Mouse (Mus musculus): ENCODE data around the gene S100a5.

Gene S100a5

DNA sequence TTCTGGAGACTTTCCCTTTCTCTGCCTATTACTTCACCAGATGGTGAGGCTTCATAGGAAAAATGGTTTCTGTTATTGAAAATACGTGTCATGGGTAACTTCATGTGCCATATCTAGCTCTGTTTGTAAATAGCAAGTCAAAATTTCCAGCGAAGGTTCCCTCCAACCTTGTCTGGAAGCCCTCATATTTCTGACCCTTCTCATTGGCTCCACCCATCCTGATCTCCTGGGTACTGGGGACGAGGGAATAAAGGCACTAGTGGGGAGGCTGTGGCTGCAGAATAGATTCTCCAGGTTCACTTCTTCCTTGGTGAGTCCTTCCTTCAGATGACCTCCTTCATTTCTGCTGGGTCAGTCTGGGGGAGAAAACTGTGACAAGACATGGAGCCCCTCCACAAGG is at the start of gene S100a5:
S100a5 (plus strand) TSS at position 301 of the 400 bp plus-strand sequence.
- DNase-seq (ENCODE audit: low spot score in 2 of 2): no peak

DNA sequence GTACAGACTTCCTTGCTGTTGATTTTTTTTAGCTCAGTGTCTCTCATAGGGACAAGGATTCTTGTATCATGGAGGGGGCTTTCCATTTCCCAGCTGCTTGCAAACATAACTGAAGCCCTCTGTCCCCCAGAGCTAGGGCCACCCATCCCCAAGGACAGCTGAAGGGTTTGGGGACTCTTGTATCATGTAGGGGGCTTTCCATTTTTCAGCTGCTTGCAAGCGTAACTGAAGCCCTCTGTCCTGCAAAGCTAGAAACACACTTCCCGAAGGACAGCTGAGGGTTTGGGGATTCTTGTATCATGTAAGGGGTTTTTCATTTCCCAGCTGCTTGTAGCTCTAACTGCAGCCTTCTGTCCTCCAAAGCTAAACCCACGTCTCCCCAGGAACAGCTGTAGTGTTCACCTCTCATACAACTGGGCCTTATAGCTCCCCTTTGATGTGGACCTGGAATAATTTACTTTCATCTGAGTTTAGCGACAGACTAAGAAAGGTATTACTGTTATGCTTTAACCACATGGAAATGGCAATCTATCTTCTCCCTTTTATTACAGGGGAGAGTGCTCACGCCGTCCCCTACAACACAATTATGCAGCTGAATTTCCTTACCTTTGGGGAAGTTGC is 48.2 kb upstream of the S100a5 start, which contains the start of gene S100a3:
S100a3 (plus strand) TSS at position 571 of the 621 bp plus-strand sequence.
- DNase-seq (ENCODE audit: low spot score in 2 of 2): no peak

DNA sequence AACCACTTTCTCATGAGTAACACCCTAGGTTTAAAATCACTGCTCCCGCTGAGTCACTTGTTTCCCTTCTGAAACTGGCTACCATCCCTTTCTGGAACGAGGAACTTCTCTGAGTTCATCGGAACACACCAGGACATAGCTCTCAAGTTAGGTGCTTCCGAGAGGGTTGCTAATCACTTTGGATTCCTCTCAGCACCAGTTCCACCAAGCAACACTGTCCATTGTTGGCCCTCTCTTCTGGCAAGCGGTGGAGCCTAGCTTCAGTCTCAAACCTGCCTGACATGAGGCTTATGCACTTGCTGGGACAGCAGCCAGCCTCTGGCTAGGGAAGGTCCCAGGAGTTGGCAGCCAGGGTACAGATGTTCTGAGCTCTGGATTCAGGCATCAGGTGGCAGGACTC is 33.6 kb upstream of the S100a5 start:
- DNase-seq (ENCODE audit: low spot score in 2 of 2): peak; percentile 40 to 44

DNA sequence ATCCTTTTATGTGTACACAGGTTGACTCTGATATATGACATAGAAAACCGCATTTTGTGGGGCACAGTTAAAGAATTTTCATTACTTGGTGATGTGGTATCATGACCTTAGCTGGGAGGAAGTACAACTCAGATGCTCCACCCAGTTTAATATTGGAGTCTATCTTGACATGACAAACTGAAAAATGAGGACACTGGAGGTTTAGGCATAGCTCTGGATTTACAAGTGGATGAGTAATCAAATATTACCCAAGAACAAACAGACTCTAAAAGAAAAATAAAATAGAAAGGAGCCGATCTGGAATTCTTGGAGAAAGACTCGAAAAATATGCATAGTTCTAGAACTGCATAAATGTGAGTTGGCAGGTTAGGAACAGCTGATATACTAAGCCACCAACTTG is 33.0 kb upstream of the S100a5 start:
- no peak for DNase-seq (ENCODE audit: low spot score in 2 of 2)

DNA sequence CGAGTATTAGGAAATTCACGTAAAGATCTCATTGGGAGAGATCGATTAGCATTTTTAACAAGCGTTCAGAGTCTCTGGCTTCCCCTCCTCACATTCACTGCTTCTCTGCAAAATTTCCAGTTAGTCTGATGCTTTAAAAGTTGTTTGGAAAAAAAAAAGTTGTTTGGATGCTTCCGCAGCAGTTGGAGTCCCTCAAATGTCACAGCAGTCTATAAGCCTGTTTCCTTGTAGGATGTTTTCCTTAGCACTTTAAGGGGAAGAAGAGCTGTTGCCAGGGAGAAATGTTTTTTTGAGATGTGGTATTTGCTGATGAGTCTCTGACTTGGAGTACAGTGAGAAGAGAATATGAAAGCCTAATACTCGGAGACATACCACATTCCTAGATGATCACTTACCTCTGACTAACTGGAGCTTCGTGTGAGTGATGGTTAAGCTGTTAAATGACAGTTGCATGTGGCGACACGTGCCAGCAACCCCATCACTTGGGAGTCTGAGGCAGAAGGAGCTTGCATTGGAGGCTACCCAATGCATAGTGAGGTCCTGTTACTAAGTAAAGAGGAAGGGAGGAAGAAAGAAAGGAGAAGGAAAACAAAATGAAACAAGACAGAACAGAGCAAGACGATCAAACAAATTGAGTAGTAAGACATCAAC is 31.8 kb upstream of the S100a5 start:
- DNase-seq (ENCODE audit: low spot score in 2 of 2): no peak

DNA sequence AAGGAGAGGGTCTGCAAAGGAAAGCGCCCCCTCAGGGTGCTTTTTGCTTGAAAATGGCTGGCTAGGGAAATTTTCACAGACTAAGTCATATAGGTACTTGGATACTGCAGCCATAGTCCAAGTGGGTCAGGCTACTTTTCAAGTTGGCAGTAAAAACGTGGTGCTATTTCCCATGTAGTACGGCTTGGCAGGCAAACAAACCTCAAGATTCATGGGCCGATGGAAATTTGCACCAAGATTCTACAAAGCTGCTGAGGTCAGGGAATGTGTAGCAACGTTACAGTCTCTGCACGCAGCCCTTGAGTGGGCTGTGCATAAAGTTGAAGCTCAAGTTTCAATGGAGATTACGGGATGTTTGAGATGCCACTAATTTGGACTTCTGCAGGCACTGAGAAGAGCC is 28.9 kb upstream of the S100a5 start:
- DNase-seq (ENCODE audit: low spot score in 2 of 2): no peak

DNA sequence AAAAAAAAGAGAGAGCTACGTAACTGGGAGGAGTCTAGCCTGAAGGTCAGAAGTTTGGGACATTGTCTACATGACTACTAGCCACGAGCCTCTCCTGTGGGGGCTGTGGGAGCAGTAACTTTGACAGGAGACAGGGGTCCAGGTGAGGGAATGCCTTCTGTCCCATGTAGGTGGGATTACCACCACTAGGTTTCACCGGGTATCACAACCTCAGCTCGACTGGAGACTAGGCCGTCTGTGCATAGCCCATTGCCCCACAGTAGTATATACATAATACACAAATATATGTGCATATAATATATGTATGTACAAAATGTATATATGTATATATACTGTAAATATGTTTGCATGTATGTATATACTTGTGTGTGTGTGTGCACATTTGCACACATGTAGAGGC is 27.2 kb upstream of the S100a5 start:
- no peak for DNase-seq (ENCODE audit: low spot score in 2 of 2)

DNA sequence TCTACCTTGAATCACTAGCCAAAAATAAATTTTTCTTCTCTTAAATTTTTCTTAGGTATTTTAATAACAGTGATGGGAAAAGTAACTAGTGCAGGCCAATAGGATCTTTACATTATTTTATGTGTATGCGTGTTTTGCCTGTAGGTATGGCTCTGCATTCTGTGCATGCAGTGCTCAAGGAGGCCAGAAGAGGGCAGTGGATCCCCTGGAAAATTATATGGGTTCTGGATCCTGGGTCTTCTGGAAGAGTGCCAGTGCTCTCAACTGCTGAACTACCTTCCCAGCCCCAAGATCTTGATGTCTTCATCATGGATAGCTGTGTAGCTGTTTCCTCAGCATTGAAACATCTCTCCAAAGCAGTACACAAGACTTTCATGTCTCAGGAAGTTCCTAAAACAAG is 26.2 kb upstream of the S100a5 start:
- DNase-seq (ENCODE audit: low spot score in 2 of 2): no peak

DNA sequence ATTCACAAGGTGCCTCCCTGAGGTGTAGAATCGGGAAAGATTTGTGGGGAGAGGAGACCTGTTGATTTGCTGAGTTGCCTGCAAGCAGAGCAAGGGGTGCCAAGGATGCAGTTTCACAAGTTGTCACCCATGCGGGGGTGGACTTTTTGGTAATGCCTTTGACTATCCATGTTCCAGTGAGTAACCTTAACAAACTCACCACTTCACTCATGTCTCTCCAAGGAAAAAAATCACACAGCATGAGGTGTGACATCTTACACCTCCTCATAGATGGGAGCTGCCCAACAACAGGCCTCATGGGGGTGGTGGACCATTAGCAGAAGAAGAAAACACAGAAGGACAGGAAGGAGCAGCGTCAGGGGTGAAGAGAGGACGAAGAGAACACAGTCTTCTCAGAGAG is 25.8 kb upstream of the S100a5 start:
- DNase-seq (ENCODE audit: low spot score in 2 of 2): no peak

DNA sequence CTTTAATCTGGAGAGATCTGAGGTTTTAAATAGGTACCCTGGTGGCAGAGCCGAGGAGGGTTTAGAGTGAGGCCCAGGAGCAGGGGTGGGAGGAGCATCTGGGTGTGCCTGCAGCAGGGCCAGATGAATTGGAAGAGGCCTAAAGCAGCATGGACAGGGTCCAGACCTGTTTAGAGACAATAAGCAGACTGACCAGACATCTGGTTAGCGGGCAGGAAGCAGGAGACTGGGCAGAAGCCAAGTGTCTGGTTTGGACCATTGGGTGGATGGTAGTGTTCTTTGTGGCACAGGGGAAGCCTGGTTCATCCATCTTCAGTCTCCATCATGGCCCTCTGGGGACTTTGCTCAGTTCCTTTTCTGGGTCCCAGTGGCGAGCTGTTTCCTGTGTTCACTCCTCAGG is 24.4 kb upstream of the S100a5 start:
- DNase-seq (ENCODE audit: low spot score in 2 of 2): no peak

DNA sequence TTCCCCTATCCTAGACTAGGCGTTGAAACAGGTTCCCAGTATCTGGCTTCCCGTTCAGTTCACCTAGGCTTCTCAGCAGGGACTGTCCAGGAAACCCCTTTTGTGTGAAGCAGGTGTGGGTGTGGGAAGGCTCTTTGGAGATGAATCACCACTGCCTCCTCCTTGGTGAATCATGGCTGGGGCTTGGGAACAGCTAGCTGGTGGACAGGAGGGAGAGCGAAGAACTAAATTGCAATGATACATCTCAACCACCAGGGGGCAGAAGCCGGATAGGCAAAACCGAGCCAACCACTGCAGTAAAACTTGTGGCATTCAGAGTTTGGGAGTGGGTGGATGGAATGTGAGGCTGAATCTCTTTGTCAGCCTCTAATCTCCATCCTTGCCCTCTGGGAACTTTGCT is 22.7 kb upstream of the S100a5 start:
- peak in 1 of 2 experiments; percentile 73 for DNase-seq (ENCODE audit: low spot score in 2 of 2)

DNA sequence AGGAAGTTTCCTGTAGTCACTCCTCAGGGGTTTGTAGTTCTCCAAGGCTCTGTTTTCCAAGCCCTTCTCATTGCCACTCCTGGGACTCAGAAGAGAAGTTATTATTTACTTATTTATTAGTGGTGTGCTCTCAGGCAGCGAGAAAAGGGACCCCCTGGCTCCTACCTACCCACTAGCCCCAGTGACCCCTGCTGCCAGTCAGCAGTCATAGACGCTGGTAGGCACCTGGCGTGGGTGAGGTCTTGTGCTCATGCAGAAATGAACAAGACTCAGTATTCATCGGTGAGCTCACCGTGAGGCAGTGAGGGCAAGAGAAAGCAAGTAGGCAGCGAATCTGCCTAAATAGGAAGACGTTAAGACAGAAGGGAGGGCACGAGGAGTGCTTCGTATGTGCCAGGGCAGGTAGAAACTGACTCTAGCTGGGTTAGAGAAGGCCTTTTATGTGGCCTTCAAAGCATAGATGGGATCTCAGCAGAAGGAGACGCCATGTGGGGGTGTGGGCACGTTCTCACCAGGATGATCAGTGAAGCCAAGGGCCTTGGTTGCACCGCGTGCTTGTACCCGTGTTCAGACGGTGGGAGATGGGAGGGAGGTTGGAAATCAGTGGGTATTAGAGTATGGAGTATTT is 22.2 kb upstream of the S100a5 start:
- DNase-seq (ENCODE audit: low spot score in 2 of 2): no peak

DNA sequence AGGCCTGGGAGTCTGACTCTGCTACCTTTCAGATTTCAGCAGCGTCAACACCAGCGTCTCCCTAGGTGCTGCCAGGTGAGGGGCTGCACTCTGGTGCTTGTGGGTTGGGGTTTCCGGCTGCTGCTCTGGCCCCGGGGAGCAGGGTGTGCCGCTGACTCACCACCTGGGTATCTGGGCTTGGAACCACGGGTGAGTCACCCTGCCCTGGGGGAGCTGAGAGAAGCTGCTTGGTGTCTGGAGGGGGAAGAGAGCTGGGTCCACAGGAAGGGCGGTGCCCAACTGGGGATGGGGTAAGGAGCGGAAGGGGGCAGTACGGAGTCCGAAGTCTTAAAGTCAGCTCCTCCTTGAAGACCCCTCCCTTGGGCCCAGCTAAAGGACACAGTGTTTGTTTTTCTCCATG is 21.4 kb upstream of the S100a5 start:
- DNase-seq (ENCODE audit: low spot score in 2 of 2): peak; percentile 89 to 93

DNA sequence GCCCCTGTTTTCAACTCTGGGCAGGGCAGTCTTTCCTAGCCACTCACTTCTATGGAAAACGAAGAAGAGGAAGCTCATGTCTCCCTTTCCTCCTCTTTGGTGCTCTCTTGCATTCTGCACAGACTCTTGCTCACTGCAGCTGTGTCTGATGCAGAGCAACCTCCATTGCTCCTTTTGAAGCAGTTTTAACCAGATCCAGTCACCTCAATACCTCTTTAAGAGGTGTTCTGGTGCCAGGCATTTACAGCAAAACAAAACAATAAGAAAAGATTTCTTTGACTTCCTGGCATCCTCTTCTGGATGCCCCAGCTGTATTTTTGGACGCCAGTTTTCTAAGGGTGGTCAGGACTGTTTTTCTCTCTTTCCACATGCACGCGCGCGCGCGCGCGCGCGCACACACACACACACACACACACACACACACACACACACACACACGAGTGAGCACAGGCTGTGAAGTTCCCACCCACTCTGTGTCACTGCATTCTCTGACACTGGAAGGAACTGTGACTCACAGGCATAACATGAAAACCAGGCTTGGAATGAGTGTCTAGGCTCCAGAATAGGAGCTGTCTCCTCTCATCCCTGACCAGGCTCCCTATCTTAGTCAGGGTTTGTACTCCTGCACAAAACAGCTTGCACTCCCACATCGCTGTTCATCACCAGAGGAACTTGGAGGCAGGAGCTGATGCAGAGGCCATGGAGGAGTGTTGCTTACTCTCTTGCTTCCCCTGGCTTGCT is 20.8 kb upstream of the S100a5 start:
- no peak for DNase-seq (ENCODE audit: low spot score in 2 of 2)

DNA sequence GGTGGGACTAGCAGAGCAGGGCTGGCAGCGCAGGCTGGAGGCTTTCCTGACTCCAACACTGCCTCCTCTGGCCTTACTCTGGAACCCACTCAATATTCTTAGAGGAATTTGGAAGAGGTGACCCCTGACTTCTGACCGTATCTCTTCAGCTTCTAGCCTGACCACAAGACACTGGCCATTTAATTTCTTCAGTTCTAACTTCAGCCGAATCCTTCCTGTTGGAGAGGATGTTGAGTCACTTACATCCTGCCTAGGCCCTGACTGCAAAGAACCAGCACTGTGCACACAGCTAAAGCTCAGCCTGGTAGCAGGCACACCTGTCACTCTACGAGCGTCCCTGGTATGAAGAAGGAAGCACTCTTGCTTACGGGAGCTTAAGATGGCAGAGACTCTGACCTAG is 18.9 kb upstream of the S100a5 start:
- no peak for DNase-seq (ENCODE audit: low spot score in 2 of 2)

DNA sequence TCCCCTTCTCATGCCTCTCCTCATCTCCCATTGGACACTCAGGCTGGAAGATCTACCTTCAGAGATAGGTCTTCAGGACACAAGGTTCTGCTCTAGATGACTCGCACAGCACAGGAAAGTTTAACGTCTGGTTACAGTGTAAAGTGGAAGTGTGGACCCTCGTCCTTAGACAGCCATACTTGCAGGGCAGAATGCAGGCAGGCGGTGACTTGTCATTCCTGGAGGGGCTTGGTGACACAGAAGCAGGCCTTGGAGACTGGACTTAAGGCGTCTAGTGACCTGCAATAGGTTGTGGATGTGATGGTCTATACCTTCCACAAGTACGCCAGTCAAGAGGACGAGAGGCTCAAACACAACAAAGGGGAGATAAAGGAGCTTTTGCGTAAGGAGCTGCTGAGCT is 18.4 kb upstream of the S100a5 start, which contains the start of gene S100a2:
S100a2 (plus strand) TSS at position 301 of the 400 bp plus-strand sequence.
- no peak for DNase-seq (ENCODE audit: low spot score in 2 of 2)

DNA sequence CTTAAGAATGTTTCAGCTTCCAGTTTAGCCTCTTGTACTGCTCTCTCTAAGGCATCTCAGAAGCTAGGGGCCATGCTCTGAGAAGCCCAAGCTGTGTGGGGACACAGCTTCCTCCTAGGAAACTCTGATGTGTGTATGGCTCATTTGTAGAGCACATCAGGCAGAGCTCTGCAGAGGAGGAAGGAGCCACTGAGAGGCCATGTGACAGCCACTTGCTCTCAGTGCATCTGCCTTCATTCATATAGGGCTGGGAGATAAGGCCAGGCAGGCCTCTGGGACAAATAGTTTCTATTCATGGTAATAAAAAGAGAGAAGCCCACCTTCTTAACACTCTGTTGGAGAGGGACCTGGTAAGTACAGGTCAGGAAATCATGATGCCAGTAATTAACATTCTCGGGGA is 13.9 kb upstream of the S100a5 start:
- no peak for DNase-seq (ENCODE audit: low spot score in 2 of 2)

DNA sequence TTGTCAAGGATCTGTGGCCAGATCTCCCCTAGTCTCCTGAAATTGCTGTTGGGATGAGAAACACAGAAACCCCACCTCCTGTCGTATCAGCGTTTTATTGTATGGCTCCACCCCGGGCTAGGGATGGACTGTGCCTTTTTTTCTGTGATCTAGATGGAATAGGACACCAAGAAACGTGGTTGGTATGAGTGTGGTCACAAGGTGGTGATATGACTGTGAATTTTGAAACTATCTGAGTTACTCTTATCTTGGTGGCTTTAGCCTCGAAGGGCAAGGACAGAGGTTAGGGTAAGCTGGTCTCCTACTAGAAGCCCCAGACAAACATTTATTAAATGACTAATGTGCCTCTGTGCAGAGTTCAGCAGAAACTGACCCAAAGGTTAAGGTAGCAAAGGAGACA is 12.8 kb upstream of the S100a5 start:
- DNase-seq (ENCODE audit: low spot score in 2 of 2): no peak

DNA sequence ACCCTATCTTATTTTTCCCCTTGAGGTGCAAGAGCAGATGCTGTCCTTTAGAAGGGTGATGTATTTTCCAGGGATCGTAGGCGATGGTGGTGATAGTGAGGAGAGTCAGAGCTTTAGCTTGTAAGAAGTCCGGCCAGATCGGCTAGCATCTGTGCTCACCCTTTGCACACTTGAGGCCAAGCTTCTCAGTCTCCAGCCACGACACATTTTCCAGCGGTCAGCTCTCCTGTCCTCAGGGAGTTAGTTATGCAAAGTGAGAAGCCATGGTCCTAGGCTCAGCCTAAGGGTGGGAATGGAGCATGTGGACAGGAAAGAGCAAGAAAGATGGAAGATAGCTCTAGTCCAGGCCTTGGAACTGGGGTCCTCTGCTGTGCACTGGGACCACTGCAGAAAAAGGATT is 11.5 kb upstream of the S100a5 start:
- no peak for DNase-seq (ENCODE audit: low spot score in 2 of 2)

DNA sequence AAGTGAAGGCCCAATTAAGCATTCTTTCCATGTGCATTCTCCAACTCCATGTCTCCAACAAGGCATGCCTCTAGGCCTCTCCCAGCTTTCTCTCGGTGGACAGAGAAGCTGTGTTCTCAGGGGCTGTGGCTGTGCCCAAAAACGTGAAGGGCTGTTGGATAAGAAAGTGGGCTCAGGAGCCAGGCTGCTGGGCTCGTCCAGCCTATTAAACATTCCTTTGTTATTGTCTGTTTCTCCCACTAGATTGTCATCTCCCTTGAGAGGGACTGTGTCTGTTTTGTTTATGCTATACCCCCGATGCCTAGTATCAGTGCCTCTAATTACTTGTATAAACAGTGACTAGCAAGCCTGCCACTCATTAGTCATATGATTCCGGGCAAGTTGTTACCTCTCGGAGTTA is 10.6 kb upstream of the S100a5 start:
- DNase-seq (ENCODE audit: low spot score in 2 of 2): no peak

DNA sequence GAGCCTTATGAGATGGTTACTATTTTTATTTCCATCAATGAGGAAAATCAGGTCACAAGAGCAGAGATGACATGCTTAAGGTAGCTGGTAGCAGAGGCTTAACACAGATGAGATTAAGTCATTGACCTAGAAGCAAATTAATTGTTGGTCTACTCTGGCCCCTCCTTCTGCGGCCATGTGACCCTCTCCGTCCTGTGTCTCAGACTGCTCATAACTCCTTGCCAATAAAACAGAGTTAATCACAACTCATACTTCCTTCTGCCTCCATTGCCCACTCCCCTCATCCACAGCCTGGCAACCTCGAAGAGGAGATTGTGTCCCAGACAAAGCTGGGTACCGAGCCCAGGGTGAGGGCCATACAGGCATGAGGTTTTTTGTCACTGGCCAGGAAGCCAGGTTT is 10.1 kb upstream of the S100a5 start:
- DNase-seq (ENCODE audit: low spot score in 2 of 2): no peak

DNA sequence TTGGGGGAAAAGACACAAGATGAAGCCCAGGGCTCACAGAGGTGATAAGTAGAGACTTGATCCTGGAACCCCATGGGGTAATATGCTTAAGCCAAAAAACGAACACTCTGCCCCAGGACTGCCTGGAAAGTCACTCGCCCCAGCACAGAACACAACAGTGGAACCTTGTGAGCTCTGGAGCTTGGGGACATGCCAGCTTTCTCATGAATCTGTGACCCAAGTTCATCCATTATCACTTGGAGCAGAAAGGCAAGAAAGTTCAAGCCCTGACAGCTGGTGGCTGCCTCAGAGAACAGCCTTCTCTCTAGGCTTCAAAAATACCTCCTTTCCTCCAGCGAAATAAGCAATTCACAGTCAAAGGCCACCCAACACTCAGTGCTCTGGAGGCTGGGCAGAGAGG is 8.9 kb upstream of the S100a5 start:
- no peak for DNase-seq (ENCODE audit: low spot score in 2 of 2)

DNA sequence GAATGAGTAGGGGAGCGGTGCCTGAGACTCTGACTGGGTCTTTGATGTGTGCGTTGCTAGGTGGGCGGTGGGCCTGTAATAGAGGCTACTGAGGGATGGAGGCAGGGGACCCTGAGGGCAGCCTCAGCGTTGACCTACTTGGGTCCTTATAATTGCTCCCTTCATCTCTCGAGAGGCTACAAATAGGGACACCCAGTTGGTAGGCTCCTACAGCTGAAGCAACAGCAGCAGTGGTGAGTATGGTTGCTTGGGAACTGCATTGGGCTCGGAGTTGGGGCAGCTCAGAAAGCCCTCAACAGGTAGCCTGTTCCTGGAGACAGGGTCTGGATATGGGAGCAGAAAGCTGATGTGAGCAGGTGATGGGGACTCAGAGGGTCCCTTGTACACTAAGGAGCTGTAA is 8.3 kb upstream of the S100a5 start:
- DNase-seq (ENCODE audit: low spot score in 2 of 2): no peak
